ENCODE assay signal across 9 mouse cellular contexts in genomic region chr9:108278697-108279450, GRCm38 (mm10). TPM values are rescaled to one million over a fixed set of nuclear protein-coding genes. Genes with fewer than 3 reads are reported as not detected.
DNase-seq lines count a peak whose midpoint lies in the region; ATAC-seq and TF ChIP-seq lines count a peak whose summit lies in the region.
"Had no signal": no experiment of that assay in that cellular context is flagged by ENCODE, and none has a peak within 500 bp of the region (broad histone marks: within the 10 kb centered on the region; RNA-seq: fewer than 3 reads in every experiment).

No protein-coding gene starts in this region.

- TF ChIP-seq POLR2A in cortical plate, adult 2 months (IDR thresholded peaks at IDR 0.05; ENCODE audit: extremely low read depth, insufficient read depth, low read length), result no peak

- no peak overlapping the region for H3K27ac ChIP-seq in liver, embryonic 12.5 days
- no peak overlapping the region for H3K27ac ChIP-seq in cortical plate, adult 2 months (ENCODE audit: insufficient read depth, low read length)

- H3K9ac ChIP-seq in liver, embryonic 12.5 days, result no peak overlapping the region
- H3K9ac ChIP-seq: heart, embryonic 15.5 days had no signal

- no peak for ATAC-seq in liver, embryonic 12.5 days

- peak; percentile 37; the same call in 1 of the 2 replicates for TF ChIP-seq CTCF in cortical plate, adult 2 months (IDR thresholded peaks at IDR 0.05; ENCODE audit: extremely low read depth, insufficient read depth, low read length)

- no peak overlapping the region for H3K4me2 ChIP-seq in liver, embryonic 12.5 days
- H3K4me2 ChIP-seq: heart, embryonic 15.5 days had no signal

- DNase-seq in adrenal gland, adult (ENCODE audit: inconsistent age in 2 of 2, low spot score in 1 of 2), result peak; percentile 50 to 81
- no peak for DNase-seq in adrenal gland, adult 8-10 months
- DNase-seq in liver, result peak; percentile 58
- DNase-seq in lung, postnatal 36 days, result peak; percentile 78
- peak; percentile 50 for DNase-seq in thymus, postnatal 25 days
- DNase-seq in frontal cortex, postnatal 10 days (ENCODE audit: low spot score in 2 of 2), result no peak

- H3K4me1 ChIP-seq in liver, embryonic 12.5 days, result 0 out of 2 replicates have a peak, but pooled peaks cover 4% of the 10 kb centered on the region
- no peaks in the 10 kb centered on the region for H3K4me1 ChIP-seq in cortical plate, adult 2 months (ENCODE audit: control insufficient read depth, insufficient read depth, low read length)

- no peak overlapping the region for H3K4me3 ChIP-seq in liver, embryonic 12.5 days
- no peak overlapping the region for H3K4me3 ChIP-seq in cortical plate, adult 2 months (ENCODE audit: insufficient read depth, low read length)
- H3K4me3 ChIP-seq: heart, embryonic 15.5 days had no signal

- no peaks in the 10 kb centered on the region for H3K9me3 ChIP-seq in liver, embryonic 12.5 days (replicated peaks)
- H3K9me3 ChIP-seq: heart, embryonic 15.5 days had no signal

- WGBS in liver, embryonic 12.5 days (ENCODE audit: insufficient replicate concordance), result 59% methylated on average over 10 of the region's 10 CpGs

- peaks cover 14% of the 10 kb centered on the region; the same call in 1 of the 2 replicates for H3K27me3 ChIP-seq in liver, embryonic 12.5 days (replicated peaks)
- H3K27me3 ChIP-seq: heart, embryonic 15.5 days had no signal

- H3K36me3 ChIP-seq in liver, embryonic 12.5 days, result no peaks in the 10 kb centered on the region
- H3K36me3 ChIP-seq: heart, embryonic 15.5 days had no signal

RNA-seq across cellular contexts. Expression of gene Nicn1, which starts 11.4 kb away (rescaled TPM):
- total RNA-seq in adrenal gland, adult 8-10 months (2022), result 10 to 100 TPM; 29.5 to 49.1 (median 41.4) TPM
- 5.8 and 7.9 TPM in 2 replicates for polyA plus RNA-seq in liver, embryonic 12.5 days (2016; fragmentation: Nextera tagmentation; extraction: Ambion mirVana)
- 101 and 102 TPM in 2 replicates for polyA plus RNA-seq in cortical plate, adult 2 months (2012; rRNA removed)

RNA-seq across cellular contexts. Expression of gene Dag1, which starts 15.1 kb away (rescaled TPM):
- 100 to 1,000 TPM; 134 to 165 (median 148) TPM for total RNA-seq in adrenal gland, adult 8-10 months (2022)
- polyA plus RNA-seq in liver, embryonic 12.5 days (2016; fragmentation: Nextera tagmentation; extraction: Ambion mirVana), result 20.7 and 22.1 TPM in 2 replicates
- polyA plus RNA-seq in cortical plate, adult 2 months (2012; rRNA removed), result 31.2 and 33.5 TPM in 2 replicates

RNA-seq across cellular contexts. Expression of gene Amt, which starts 17.8 kb away (rescaled TPM):
- 10 to 100 TPM in 2 of 4 experiments, 1 to 10 TPM in 2; 3.8 to 10.9 (median 7.1) TPM for total RNA-seq in adrenal gland, adult 8-10 months (2022)
- polyA plus RNA-seq in liver, embryonic 12.5 days (2016; fragmentation: Nextera tagmentation; extraction: Ambion mirVana), result 10.9 and 12.9 TPM in 2 replicates
- polyA plus RNA-seq in cortical plate, adult 2 months (2012; rRNA removed), result 54.1 and 55.0 TPM in 2 replicates

RNA-seq across cellular contexts. Expression of gene Rhoa, which starts 27.1 kb away (rescaled TPM):
- total RNA-seq in adrenal gland, adult 8-10 months (2022), result 100 to 1,000 TPM; 307 to 342 (median 321) TPM
- 249 and 259 TPM in 2 replicates for polyA plus RNA-seq in liver, embryonic 12.5 days (2016; fragmentation: Nextera tagmentation; extraction: Ambion mirVana)
- polyA plus RNA-seq in cortical plate, adult 2 months (2012; rRNA removed), result 167 and 176 TPM in 2 replicates

RNA-seq across cellular contexts. Expression of gene Tcta, which starts 27.1 kb away (rescaled TPM):
- total RNA-seq in adrenal gland, adult 8-10 months (2022), result 10 to 100 TPM; 56.0 to 68.0 (median 62.2) TPM
- 13.4 TPM in 2 replicates for polyA plus RNA-seq in liver, embryonic 12.5 days (2016; fragmentation: Nextera tagmentation; extraction: Ambion mirVana)
- polyA plus RNA-seq in cortical plate, adult 2 months (2012; rRNA removed), result 53.0 and 55.6 TPM in 2 replicates

Comparison
In these comparisons a context has a peak if more than half of its experiments do, and no peak if none do; other contexts are left out.
1. DNase-seq: peak in adrenal gland, adult (2 of 2), liver (single experiment), lung, postnatal 36 days (single experiment) and thymus, postnatal 25 days (single experiment); none in adrenal gland, adult 8-10 months (single experiment) and frontal cortex, postnatal 10 days (0 of 2).
2. RNA of gene Nicn1, which starts 11.4 kb away (polyA plus RNA-seq): 101 to 102 TPM in cortical plate, adult 2 months; 5.8 to 7.9 TPM in liver, embryonic 12.5 days; every median in the first group is over 10 times any median in the second.